Mouse (Mus musculus): Measurements from ENCODE around the gene Dscam. TPM values are rescaled to one million over a fixed set of nuclear protein-coding genes. Genes with fewer than 3 reads are reported as not detected.
A peak's percentile ranks its signal among the peaks of the same experiment; 100 is the strongest.

Gene Dscam
- total RNA-seq, 2 experiments from 2014 or later: 0.07 TPM; not detected in 1

DNA sequence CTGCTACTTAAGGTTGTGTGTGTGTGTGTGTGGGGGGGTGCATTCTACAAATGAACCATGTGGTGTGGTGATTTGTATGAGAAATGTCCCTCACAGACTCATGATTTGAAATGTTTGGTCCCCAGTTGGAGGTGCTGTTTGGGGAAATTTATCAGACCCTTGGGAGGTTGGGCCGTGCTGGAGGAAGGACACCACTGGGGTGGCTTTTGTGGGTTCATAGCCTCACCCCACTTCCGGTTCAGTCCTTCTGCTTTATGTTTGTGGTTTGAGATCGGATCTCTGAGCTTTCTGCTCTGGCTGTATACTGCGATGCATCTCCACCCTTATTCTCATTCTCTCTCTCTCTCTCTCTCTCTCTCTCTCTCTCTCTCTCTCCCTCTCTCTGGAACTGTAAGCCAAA, 516.5 kb downstream of the Dscam start:
- DNase-seq: no peak

DNA sequence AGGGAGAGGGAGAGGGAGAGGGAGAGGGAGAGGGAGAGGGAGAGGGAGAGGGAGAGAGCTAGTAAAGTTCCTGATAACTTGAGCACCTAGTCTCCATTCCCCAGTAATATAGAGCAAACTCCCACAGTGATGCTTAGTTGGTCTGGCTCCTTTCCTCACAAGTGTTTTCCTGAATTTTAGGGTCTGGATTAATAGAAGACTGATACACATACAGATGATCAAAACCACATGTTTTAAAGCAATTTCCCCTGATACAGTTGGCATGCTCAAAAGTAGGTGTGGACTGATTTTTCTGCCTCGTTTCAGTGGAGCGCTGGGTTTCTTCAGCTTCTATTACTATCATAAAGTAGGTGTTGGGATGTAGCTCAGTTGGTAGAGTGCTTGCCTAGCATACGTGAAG, 519.1 kb downstream of the Dscam start:
- DNase-seq: no peak

DNA sequence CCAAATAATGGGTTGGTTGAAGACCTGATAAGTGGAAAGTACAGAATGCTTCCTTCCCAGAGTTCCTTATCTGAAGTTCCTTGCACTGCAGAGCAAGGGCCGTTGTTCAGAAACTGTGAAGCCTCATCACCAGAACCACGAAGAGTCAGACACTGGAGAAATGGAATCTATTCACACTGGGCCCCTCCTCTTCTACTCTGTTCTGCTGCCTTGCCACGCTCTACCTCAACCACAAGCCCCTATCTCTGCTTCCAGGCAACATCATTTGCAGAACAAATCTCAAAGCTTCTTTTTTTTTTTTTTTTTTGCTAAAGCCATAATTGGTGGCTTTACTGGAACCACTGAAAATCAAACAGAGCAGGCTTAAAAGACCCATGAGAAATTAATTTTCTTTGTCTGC, 530.5 kb downstream of the Dscam start:
- DNase-seq: no peak

DNA sequence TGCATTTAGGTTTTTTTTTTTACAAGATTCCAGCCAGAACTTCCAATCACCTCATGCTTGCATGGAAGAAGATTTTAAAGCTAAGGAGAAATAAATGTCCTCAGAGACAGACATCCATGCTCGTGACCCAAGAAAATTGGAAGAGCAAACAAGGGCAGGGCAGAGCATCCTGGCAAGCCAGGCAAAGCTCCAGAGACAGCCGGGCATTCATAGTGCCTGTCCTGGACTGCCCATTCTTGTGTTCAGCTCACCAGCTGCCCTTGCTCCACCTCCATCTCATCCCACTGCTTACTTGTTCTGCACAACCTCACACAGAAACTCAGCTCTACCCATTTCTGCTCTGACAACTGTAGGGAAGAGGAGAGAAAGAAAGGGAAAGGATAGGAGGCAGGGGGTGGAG, 534.6 kb downstream of the Dscam start:
- no peak for DNase-seq

DNA sequence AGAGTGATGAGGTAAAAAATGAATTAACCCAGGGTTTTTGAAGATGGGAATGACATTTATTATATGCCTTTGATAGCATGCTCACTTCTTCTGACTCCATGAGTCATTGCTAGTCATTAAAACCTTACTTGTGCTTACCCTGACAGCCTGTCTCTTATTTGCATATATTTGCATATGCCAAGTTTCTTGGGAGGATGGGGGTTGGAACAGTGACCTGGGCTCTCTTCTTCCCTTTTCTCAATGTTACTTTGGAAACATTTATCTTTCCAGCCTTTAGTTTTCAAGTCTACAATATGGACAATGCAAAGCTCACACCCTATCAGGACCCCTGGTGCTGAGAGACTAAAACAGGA, 535.8 kb downstream of the Dscam start:
- DNase-seq: no peak

DNA sequence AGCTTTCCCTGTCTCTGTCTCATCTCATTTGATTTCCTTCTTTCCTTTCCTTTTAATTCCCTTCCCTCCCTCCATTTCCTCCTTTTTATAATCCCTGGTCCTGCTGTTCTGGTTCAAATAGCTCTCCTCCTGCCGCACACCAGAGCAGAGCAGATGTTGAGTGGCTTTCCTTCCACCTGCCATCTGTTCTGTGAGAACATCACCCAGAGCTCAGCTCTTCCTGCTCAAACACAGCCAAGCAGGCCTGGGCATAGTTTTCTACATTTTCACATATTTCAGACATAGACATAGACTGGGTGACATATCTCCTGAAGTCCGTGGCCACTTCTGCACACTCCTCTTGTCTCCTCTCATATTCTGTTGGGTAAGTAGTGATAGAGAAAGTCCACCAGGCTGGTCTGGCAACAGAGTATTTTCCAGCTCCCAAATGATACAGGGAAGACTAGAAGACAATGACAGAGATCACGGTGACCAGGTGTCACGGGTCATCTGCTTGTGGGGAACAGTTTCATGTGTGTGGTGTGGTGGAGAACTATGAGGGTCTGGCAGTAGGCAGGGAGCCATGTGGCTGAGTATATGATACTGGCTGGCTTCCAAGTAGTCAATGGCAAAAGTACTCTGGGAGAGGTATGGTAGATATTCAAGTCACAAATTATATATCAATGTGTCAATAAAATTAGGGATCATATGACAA, 536.3 kb downstream of the Dscam start:
- no peak for DNase-seq

DNA sequence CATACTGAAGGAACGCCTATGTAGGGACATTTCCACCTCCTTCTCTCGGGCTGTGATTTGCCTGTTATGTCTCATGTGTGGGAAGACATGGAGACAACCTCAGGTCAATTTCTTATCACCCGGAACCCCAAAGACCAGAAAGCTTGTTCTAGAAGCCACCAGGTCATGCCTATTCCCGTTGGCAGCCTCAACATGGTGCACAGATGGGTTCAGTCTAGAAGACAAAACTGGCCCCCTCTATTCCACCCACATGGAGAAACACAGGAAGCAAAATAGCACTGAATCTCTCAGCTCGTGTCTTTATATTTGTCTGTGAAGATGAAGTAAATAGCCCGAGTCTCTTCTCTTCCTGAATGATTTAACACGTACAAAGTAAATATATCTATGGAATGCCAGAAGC, 540.3 kb downstream of the Dscam start:
- DNase-seq: no peak

DNA sequence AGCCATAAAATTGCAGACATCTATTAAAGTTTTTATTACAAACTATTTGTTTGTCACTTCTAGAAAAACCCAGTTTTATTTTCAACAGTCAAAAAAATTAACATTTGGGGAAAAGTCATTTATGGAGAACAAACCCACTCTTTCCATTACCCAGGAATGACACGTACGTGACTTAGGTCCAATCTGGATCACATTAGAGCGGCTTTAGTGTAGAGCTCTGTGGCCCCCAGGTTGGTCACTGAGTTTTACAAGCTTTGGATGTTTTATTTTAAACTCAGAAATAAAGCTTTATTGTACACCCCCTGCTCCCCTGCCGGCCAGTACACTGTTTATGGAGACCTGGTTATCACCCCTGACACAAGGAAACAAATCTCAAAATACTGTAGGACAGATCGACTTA, 540.9 kb downstream of the Dscam start:
- DNase-seq: no peak

DNA sequence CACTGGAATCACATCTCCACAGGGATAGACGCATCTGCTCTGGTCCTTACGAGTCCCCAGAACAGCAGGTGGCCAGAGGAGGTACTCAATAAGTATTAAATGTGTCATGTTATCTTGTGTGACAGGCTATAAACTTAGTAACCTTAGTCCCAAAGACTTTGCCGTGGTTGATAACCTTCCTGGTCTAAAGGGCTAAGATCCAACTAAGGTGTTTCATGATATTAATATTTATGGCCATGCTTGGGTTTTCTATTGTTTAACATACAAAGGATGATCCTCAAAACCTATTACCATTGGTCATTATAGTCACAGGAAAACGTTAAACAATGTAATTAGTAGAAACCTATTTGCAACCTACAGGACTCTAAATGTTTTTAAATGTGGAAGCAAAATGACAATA, 545.1 kb downstream of the Dscam start:
- DNase-seq: no peak

DNA sequence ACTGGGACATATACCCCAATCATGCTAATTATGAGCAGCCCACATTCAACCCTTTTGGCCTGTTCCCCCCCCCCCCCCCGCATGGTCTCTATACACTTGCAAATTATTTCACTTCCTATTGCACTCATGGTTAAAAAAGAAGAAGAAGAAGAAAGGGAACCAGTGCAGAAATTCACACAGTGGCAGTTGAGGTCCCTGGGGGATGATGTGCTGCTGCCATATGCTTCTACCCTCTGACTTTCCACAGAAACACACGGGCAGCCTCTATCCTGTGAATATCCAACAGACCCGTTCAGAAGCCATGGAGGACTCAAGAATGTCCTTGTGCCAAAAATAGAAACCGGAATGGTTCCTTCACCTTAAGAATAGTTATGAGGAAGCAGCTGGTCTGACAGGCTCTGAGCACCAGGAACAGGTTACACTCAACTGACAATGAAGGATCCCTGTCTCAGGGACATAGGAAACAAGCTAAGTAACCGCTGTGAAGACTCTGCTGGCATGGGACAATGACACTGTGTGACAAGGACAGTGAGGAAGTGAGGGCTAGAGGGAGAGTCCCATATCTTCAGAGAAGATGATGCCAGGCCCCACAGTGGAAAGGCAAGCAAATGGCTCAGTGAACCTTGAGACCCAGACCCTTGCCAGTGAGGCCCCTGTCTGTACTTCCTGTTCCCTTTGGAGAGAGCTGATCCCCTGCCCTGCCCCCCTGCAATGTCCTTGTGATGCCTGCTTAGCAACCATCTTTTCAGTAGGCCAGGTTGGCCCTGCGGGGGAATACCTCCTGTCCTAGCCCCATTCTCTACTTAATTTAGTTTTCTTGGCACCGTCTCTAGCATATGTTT, 545.8 kb downstream of the Dscam start:
- DNase-seq: no peak

DNA sequence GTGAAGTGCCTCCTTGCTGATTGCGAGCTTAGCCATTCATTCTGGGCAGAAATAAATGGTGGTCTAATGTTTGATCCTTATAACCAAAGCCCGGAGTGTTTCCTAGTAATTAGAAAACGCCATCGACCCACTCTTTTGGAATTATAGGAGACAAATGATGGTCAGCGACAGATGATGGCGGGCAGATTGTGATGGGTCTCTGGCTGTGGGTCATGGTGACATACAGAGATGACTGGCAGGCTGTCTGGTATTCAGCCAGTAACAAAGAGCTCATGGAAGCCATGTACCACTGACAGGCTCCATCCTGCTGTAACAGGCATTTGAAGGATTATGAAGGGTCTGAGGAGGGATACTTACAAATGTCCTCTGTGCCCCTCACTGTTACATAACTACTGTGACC, 549.7 kb downstream of the Dscam start:
- no peak for DNase-seq

DNA sequence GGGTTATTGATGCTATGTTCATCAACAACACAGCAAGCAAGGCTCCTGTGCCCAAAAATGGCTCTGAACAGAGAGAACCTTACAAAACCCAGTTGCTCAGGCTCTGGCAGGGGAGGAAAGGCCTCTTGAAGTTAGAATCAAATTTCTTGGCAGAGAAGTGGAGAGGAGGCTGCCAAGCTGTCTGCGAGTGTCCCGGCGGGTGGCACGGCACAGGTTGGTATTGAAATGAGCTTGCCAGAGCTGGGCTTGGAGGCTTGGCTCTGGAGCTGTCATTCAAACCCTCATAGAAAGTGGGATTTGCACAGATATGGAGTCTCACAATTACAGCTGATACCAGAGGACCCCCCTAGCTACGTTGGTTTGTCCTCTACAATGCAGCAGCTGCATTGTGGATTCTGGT, 550.1 kb downstream of the Dscam start:
- DNase-seq: no peak

DNA sequence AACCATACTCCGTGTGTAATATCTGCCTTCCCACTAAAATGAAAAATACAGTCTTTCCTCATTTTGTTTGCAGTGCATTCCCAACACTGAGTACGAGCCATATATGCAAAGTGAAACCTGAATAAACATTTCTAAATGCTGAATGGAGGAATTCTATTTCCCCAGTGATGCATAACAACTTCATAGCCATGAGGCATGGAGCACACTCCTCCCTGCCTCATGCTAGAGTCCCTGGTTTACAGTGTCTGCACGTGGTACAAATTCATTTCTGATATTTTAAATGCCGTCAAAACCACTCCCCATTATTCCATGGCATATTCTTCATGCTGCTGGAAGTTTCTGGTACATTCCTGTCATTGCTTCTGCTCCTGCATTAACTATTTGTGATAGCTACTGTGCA, 552.8 kb downstream of the Dscam start:
- DNase-seq: no peak

DNA sequence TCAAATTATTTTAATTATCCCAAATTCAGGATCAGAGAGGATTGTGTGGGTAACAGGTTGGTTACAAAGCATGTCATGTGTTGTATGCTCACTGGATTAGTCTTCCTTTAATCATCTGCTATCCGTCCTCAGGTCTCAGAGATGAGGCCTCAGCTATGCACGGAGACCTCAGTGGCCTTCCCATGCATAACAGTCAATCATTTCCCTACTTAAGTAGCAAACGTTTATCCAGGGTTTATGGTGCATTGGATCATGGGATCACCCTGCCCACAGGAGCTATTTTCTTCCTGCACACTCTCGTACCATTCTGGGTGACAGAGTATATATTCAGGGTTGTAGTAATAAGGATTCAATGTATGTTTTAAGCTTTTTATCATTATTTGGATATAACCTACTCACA, 557.3 kb downstream of the Dscam start:
- no peak for DNase-seq

DNA sequence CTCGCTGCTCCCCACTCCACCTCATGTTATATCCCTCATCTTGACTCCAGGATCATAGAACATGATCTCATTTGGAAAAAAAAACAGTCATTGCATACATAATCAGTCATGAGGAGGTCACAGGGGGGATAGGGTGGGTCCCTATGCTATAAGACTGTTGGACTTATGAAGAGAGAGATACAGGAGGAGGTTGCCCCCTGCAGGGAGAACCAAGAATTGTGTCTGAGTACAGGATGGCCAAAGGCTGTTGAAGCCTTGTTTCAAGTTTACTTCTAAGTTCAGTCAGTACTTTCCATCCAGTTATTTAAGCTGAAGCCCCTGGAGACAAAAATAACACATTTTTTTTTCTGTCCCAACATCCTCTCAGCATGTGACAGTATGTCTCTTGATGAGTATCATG, 559.7 kb downstream of the Dscam start:
- peak; percentile 44 to 48 for DNase-seq

DNA sequence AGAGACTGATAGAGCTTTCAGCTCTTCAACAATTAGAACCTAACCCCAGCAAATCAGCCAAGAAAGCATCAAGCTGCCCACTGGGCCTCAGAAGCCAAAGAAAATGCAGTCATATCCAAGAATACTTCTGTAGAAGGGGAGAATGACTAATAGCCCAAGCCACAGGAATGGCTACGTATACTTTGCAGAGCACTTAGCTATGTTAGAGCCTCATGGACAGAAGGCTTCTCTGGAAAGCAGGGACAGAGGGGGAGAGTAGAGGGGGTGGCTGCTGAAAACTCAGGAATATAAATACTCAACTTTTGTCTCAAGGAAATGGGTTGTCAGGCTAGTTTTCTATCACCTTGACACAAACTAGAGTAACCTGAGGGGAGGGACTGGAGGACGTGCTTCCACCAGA, 568.3 kb downstream of the Dscam start:
- no peak for DNase-seq

DNA sequence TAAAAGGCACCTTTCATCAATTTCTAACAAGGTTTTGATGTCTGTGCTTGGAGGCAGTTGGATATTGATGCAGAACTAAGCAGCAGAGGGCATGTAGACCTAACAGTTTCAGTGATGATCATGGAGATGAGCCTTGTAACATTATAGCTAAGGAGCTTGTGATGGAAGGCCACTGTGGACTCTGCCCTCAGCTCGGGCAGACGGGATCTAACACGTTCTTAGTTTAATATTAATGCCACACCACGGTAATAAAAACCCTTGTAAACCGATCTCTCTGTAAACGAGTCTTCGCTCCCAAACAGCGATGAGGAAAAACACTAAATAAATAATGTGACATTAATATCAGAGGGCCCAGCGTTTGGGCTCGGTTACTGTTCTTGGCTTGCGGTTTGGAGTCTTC, 569.8 kb downstream of the Dscam start:
- DNase-seq: no peak

DNA sequence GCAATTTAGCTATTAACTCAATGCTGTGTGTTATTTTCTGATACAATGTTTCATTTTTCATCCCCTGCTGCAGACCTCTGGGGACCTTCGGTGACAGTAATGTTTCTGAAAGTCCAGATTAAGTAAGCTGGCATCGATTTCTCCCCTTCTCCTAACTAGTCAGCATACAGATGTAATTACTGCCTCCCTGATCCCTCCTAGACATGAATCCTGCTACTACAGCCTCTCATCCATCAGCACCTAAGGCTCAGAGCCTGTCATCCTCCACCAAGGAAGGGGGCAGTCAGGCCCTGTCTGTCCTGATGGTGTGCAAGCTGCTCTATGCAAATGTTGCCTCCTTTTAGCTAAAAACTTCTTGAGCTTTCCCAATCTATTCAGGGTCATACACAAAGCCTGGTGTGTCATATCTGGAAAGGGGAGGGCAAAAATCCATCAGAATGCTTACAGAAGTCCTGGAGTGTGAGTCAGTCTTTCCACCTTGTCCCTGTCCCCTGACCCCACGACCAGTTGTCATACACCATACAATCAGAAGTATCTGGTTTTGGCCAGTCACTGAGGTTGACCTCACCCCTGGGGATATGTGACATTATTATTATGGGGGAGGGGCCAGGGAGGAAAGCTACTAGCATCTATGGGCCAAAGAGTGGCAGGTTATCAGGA, 571.0 kb downstream of the Dscam start:
- DNase-seq: peak; percentile 6 to 8

DNA sequence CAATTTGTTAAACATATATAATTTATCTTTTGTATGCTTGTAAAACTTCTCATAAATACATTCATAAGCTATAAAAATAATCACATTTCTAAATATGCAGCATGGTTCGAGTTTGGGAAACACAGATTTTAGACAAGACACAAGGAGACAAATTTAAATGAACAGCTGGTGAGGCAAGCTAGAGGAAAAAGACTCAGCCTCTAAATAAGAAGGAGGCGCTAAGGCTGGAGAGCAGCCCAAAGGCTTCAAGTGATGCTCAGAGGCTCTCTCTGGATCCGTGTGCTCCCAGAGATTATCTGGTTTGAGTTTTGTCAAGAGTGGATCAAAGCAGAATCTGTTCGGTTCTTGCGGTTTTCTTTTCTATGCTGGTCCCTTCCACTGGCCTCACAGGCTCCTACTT, 594.7 kb downstream of the Dscam start:
- no peak for DNase-seq

DNA sequence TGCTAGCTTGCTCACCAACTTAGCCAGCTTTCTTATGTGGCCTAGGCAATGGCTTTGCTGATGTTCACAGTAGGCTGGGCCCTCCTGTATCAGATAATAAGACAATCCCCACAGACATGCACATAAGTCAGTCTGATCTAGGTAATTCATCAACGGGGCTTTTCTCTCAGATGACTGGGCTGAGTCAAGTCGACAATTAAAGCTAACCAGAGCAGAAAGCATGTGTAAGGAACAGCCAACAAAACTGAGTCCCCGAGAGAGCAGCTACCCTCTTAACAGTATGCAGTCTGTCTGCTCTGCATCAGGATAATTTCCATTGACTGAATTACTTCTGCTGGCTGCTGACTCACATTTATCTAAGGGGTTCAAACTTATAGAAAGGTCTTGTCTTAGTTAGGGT, 603.1 kb downstream of the Dscam start:
- no peak for DNase-seq

DNA sequence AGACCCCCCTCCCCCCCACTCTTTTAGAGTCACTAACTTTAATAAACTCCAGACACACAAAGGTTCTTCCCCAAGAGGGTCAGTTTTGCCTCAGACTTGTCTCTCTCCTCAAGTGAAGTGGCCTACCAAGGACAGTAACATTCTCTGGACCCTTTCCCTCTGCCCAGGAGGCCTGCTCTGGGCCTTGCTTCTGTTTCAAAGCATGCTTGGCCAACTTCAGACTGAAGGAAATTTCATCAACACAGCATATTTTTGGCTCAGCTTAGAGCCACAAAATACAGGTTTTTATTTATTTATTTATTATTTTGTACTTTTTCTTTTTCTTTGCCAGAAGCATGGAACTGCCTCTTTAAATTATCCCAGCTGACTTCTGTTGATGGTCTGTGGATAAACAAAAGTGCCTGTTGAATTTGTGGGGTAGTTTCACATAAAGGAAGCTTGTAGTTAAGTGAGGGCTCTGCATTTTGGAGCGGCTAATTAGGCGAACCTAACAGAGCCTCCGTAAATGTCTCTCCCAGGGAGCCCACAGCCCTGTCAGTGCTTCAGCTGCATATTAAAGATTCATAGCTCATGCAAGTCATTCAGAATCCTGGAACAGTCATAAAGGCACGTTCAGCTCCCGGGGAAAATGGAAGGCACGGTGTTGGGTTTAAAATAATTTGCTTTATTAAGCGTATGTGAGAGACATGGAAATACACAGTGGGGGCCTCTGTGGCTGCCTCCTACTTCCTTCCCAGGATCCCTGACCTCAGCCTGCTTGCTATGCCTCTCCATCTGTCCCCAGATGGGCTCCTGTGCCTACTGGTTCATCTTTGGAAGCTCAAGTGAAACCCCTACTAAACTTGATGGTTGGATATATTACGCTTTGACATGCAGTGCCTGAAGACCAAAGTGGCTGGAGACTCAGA, 606.9 kb downstream of the Dscam start:
- no peak for DNase-seq

DNA sequence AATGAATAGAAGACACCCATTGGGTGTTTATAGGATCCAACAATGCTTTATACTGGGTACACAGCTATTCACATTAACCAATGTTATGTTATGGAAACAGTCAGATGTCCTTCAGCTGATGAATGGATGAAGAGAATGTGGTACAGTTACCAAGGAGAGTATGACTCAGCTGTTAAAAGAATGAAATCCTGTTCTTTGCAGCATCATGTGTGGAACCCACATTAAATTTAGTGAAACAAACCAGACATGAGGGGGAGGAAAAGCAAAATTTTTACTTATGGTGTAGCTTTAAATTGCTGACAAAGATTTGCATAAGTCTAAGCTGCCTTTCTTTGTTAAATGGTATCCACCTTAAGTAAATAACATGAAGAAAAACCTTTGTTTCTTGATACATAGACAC, 610.8 kb downstream of the Dscam start:
- no peak for DNase-seq
